Mouse (Mus musculus) CD4-positive helper T cell, adult 2 months (primary cell): ENCODE results near the gene Blnk.

ENCODE experiments used
- DNase-seq: peaks from one replicate; pipeline ENCODE4 v3.0.0-alpha.2; 2012; ENCODE audit warnings: low read depth, missing footprints, low spot score

Gene Blnk

GRCm38 (mm10) chr19:40970301-40970700 lies 24.0 kb downstream of the Blnk start:
- no peak for DNase-seq

- no peak for DNase-seq
Observed at GRCm38 (mm10) chr19:40964936-40965850, 29.1 kb downstream of the Blnk start.

GRCm38 (mm10) chr19:40964367-40964891 lies 29.9 kb downstream of the Blnk start:
- DNase-seq, result no peak

- peak; percentile 49 for DNase-seq
Observed at GRCm38 (mm10) chr19:40962988-40963387, 31.3 kb downstream of the Blnk start.

GRCm38 (mm10) chr19:40958981-40959380 lies 35.4 kb downstream of the Blnk start:
- DNase-seq, result no peak

- no peak for DNase-seq
Observed at GRCm38 (mm10) chr19:40946937-40947577, 47.3 kb downstream of the Blnk start.

GRCm38 (mm10) chr19:40943552-40943951 lies 50.8 kb downstream of the Blnk start:
- DNase-seq, result no peak

- peak; percentile 5 for DNase-seq
Observed at GRCm38 (mm10) chr19:40936038-40936437, 58.3 kb downstream of the Blnk start.

- no peak for DNase-seq
Observed at GRCm38 (mm10) chr19:40935376-40935775, 59.0 kb downstream of the Blnk start.

GRCm38 (mm10) chr19:40931581-40932369 lies 62.6 kb downstream of the Blnk start:
- no peak for DNase-seq

GRCm38 (mm10) chr19:40895393-40895703 lies 99.0 kb downstream of the Blnk start:
- no peak for DNase-seq

GRCm38 (mm10) chr19:40894519-40895392 lies 99.6 kb downstream of the Blnk start, which contains the start of gene Zfp518a:
TSS of gene Zfp518a (plus strand) at chr19:40894705.
- DNase-seq, result peak; percentile 97

GRCm38 (mm10) chr19:40894071-40894506 lies 100.2 kb downstream of the Blnk start:
- no peak for DNase-seq

GRCm38 (mm10) chr19:40888887-40889286 lies 105.4 kb downstream of the Blnk start:
- DNase-seq, result no peak

GRCm38 (mm10) chr19:40881700-40882099 lies 112.6 kb downstream of the Blnk start:
- DNase-seq, result no peak
